Mouse (Mus musculus) skeletal muscle tissue, adult 2 months (tissue): ENCODE data around the gene Mmp27.

ENCODE experiments used
- DNase-seq: peaks from one replicate; pipeline ENCODE4 v3.0.0-alpha.2; 2012; ENCODE audit warnings: low read depth, low spot score

Gene Mmp27

DNA sequence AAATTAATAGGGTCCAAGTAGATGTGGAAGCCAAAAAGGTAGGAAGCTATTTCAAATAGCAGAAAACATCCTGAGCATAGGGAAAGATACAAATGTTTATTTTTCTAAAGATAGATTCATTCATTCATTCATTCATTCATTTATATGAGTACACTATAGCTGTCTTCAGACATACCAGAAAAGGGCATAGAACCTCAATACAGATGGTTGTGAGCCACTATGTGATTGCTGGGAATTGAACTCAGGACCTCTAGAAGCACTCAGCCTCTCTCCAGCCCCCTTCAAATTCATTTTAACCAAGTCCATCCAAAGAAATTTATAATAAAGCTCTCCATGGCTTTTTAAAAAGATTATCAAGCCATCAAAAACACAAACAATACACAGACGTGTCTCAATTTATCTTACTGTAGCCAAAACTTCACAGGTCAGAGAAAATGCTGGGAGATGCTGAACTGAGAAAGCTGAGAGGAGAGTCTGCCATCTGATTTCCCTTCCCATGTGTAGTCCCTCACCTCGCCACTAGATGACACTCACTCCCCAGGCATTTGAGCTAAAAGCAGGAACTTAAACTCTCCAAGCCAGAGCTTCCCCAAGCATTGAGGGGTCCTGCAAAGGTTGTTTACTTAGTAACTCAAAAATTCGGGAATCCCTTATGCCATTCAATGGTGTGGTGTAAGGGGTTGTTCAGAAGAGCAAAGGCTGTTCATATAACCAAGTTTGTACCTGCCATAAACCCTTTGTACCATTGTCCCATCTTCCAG is 32.0 kb downstream of the Mmp27 start:
- peak; percentile 25 for DNase-seq

DNA sequence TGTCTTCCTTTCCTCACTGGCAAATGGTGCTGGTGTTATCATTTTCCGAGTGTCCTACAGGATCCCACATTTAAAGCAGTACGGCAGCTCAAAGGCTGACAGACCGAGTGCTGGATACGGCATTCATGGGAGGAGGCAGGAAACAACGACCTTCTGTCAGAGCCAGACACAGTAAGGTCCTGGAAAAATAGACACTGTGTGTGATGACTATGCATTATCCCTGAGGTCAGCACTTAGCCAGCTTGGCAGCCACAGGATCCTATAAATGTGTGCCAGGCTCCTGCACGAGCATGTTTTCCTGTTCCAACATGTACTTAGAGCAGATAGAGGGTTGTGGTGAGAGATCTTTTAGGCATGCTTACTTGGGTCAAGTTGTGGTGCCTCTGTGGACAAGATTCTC is 32.8 kb downstream of the Mmp27 start:
- DNase-seq, result no peak

- no peak for DNase-seq
Measured at GRCm38 (mm10) chr9:7605638-7606037, 34.4 kb downstream of the Mmp27 start.

DNA sequence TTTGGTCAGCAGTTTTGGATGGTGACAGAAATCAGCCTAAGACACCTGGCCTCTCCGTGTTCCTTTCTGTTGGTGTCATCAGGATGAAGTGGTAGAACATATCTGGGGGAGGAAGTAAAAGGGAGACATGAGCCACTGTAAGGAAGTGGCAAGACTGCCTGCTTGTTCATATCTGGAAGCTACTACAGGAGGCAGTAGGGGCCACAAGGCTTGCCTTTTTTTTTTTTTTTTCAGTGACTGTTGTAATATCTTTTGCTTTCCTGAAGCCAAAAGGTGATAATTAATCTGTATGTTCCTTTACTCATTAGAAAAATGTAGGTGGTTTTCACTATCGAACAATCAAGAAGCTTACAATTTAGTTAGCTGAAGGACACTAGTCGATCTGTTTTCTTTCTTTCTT is 51.4 kb downstream of the Mmp27 start:
- no peak for DNase-seq

GRCm38 (mm10) chr9:7627931-7628330 is 56.7 kb downstream of the Mmp27 start, which contains the start of gene Mmp20:
Gene Mmp20, plus strand, starts transcription at chr9:7628231.
- DNase-seq, result no peak
